In genomic region chr1:59247602-59248001, GRCm38 (mm10) we compare ENCODE assay signal across 8 mouse cellular contexts. TPM values are rescaled to one million over a fixed set of nuclear protein-coding genes. Genes with fewer than 3 reads are reported as not detected.
A peak's percentile ranks its signal among the peaks of the same experiment; 100 is the strongest.
DNase-seq lines count a peak whose midpoint lies in the region; ATAC-seq lines count a peak whose summit lies in the region.

No protein-coding gene starts in this region.

- H3K9me3 ChIP-seq in lung, embryonic 15.5 days = no peaks in the 10 kb centered on the region

- no peak overlapping the region for H3K27ac ChIP-seq in lung, embryonic 15.5 days

- WGBS in lung, embryonic 15.5 days = 4% methylated on average over 9 of the region's 9 CpGs

- ATAC-seq in lung, embryonic 15.5 days (ENCODE audit: borderline replicate concordance, extremely low read depth, low FRiP score, low TSS enrichment) = 0 out of 2 replicates have a peak, but pooled peaks have one; percentile 55

- H3K4me2 ChIP-seq in lung, embryonic 15.5 days = no peak overlapping the region

- DNase-seq in A20 (ENCODE audit: low read depth, low spot score) (peak; percentile 58), NIH3T3 (ENCODE audit: low read depth) (peak; percentile 76)
- peak; percentile 78 to 85 for DNase-seq in cerebellum, postnatal 25 days
- DNase-seq in gastrocnemius, postnatal 25 days = peak; percentile 21
- DNase-seq in kidney, adult 18-20 months = peak; percentile 52
- DNase-seq in ovary, postnatal 10 days (ENCODE audit: low spot score) = peak; percentile 24
- no peak for DNase-seq in T-cell, adult 2 months (ENCODE audit: low spot score)

- no peak overlapping the region for H3K4me3 ChIP-seq in lung, embryonic 15.5 days

- H3K36me3 ChIP-seq in lung, embryonic 15.5 days = no peaks in the 10 kb centered on the region

- no peak overlapping the region for H3K9ac ChIP-seq in lung, embryonic 15.5 days

- no peaks in the 10 kb centered on the region for H3K27me3 ChIP-seq in lung, embryonic 15.5 days

- H3K4me1 ChIP-seq in lung, embryonic 15.5 days = no peaks in the 10 kb centered on the region

RNA-seq across cellular contexts. Expression of gene Cdk15, which starts 9.1 kb away (rescaled TPM):
- total RNA-seq in gastrocnemius, postnatal 25 days (2021) = under 1 TPM in 1 of 2 experiments, not detected in 1; 0.20 TPM
- 0.18 TPM in 1 of 2 replicates, not detected in the other for polyA plus RNA-seq in lung, embryonic 15.5 days (2015; fragmentation: Nextera tagmentation; extraction: Ambion mirVana)

RNA-seq across cellular contexts. Expression of gene Als2, which starts 10.6 kb away (rescaled TPM):
- total RNA-seq in gastrocnemius, postnatal 25 days (2021) = 10 to 100 TPM; 14.4 to 15.1 TPM
- 9.8 and 10.7 TPM in 2 replicates for polyA plus RNA-seq in lung, embryonic 15.5 days (2015; fragmentation: Nextera tagmentation; extraction: Ambion mirVana)
